Mouse (Mus musculus): ENCODE data around the gene Ptpn4.

DNA sequence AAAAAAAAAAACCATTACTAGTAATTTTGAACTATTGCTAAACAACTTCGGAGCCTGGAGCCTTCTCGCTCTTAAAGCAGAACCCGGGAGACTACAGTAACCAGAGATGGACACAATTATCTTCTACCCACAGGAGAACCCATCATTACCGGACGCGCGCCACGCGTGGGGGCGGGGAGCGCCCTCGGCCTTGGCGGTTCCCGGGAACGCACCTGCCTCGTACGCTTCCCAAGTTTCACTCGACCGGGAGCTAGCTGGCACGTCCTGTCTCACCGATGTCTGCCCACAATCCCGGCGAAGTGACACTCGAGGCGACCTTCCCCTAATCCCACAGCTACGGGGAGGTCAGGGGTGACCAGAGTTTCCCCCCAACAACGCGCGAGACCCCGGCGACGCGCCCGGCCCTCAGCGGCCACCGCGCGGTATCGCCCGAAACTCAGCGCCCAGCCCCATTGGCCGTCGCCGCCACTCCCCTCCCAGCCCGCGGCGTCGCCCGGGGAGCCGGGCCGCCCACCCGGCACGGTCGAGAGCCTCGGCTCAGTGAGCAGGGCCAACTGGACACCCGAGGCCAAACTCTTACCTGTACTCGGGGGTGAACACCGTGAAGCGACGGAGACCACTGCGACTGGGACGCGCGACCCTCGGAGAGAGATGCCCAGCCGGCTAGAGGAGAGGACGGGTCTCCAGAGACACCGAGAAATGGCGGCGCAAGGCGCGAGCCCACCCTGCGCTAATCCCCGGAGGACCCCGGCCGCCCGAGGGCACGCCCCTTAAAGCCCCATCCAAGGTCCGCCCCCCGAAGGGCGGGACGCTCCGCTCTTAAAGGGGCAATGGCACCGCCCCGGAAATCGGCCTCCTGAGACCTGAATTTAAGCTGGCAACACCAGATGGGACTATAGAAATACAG lies 189.0 kb downstream of the Ptpn4 start, which contains the start of gene Epb41l5:
- TF ChIP-seq POLR2A (IDR thresholded peaks at IDR 0.05; ENCODE audit: insufficient read length, low read depth) (peak; percentile 39), E2F4 (IDR thresholded peaks at IDR 0.05; ENCODE audit: insufficient read depth) (no peak), CEBPB (IDR thresholded peaks at IDR 0.05; ENCODE audit: insufficient read depth, poor library complexity, severe bottlenecking) (no peak), REST (IDR thresholded peaks at IDR 0.05; ENCODE audit: insufficient read depth, insufficient read length) (no peak), USF1 (IDR thresholded peaks at IDR 0.05; ENCODE audit: low read depth) (no peak)

Data from myocyte (in vitro differentiated cells).